Mouse (Mus musculus): ENCODE results near the gene Angptl6. TPM values are rescaled to one million over a fixed set of nuclear protein-coding genes. Genes with fewer than 3 reads are reported as not detected.
A peak's percentile ranks its signal among the peaks of the same experiment; 100 is the strongest.

Angptl6 gene
- total RNA-seq (2021), result 1 to 10 TPM; 1.7 to 1.8 TPM

DNA sequence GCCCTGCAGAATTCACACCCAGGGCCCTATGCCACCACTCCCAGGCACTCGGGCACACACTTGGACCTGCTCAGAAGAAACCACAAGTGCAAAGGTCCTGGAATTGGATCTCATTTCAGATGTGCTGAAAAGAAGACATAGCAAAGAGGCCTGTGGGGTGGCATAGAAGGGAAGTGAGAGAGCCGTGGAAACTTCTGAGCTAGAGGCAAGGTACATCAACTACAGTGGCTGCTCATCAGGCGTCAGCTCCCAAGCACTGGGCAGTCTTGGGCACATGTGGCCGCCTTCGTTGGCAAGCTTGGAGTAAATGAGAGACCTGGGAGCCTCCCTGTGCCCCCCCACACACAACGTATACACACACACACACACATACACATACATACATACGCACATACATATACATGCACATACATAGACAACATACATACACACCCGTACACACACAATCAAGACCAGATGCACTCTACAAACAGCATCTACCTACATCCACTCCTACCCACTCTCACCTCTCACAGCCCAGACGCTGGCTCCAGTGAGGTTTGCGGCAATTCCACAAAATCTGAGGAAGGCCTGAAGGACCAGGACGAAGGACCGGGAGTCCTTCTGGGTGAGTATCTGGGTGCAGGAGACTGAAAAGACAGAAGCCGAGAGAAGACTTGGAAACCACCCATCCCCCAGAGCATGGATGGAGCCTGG lies at the start of gene Angptl6:
Gene Angptl6, minus strand, starts transcription at position 631 of the 696 bp plus-strand sequence.
- no peak for DNase-seq
- intact Hi-C loops (cut with DNase I), result no loop called here

DNA sequence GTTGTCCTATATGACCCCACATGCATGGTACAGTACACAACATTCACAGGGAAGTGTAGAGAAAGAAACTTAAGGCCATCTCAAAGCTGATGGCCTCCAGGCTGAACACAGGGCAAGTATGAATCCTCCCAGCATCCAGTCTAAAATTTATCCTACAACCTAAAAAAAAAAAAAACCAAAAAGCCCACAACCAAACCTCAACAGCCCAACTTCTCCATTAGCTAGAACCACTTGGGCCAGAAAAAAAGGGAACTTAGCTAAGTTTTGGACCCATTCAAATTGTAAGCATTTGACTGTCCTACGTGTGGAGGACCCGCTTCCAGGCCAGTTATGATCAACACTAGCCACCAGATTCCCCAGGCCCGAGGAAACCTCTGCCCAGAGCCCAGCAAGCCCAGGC lies 43.7 kb upstream of the Angptl6 start:
- intact Hi-C loops (cut with DNase I), result no loop called here
- no peak for DNase-seq

DNA sequence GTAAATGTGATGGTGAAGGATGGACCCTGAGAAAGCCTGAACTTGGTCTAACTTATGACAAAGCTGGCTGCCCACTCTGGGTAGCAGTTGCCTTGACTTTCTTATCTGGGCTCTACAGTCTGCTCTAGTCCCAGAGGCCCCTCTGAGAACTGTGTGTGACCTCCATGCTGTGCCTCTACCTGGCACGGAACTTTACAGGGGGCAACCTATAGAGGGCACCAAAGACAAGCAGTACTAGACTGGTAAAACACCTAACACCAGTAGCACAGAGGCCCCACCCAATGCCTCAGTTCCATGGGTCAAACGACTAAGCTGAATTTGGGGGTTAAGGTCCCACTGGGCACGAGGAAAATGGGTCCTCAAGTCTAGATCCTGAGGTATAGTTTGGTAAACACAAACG lies 36.6 kb upstream of the Angptl6 start:
- DNase-seq, result peak; percentile 22 to 23

DNA sequence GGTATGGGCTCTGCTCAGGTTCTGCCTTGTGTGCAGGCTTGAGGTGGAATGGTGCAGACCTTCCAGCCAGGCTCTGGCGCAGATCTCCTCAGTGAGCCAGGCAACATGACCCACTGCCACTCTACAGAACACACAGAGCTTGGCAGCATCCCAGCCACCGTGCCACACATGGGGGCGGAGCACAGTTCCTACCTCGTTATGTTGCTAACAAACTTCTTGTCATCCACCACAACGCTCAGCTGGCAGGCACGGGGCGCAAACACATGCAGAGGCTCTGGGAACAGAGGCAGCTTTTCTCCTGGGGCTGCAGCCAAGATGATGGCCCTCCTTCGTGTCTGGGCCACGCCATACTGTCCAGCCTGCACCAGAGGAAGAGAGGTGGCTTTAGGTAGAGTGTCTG lies 30.4 kb upstream of the Angptl6 start:
- intact Hi-C loops (cut with DNase I), result no loop called here
- DNase-seq, result peak; percentile 52 to 53

More for the DNA sequence above, 36.6 kb upstream of the Angptl6 start:
- intact Hi-C loops (cut with DNase I), result loop anchor here (5.0 kb wide), 1 partner anchor 81 kb away; no protein-coding TSS in a partner anchor

DNA sequence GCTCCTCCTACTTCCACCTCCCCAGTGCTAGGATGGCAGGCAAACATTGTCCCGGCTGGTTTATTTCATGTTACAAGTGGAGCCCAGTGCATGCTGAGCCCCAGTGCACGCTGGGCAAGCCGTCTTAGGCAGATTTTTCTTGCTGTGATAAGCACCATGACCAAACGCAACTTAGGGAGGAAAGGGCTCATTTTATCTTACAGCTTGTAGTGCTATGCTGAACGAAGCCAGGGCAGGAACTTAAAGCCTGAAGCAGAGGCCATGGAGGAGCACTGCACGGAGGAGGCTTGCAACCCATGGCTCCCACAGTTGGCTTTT lies 22.6 kb upstream of the Angptl6 start:
- intact Hi-C loops (cut with DNase I), result no loop called here

DNA sequence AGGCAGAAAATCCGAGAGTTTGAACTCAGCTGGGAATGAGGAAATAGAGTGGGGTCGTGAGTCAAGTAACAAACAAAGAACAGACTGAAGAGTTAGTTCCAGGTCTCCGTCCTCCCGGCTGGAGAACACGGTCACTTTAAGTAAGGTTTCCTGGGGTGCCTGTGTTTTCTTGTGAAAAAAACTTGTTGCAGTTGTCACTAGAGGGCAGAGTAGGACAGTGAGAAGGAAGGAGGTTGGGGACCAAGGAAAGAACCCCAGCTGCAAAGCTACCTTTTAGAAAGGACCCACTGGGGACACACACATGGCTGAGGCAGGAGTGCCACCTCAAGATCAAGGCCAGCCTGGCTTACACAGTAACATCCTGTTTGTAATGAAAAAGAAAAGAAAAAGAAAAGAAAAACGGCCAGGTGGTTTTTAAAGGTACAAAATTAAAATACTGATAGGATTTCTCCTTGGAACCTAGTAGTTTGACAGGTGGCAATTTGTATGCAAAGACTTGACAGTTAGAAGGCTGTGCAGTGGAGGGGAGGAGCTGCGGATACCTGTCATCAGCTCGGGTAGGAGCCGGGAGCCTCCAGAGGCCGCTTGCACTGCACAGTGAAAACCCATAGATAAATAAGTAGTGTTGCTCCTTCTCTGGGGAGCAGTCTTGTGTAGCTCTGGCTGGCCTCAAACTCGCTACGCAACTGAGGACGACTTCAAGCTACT lies 22.1 kb upstream of the Angptl6 start:
- DNase-seq, result peak; percentile 58 to 73
- intact Hi-C loops (cut with DNase I), result loop anchor here (2.0 kb wide), 2 partner anchors 99 to 235 kb away; no protein-coding TSS in a partner anchor

More for the DNA sequence above, 22.6 kb upstream of the Angptl6 start:
- DNase-seq, result no peak

DNA sequence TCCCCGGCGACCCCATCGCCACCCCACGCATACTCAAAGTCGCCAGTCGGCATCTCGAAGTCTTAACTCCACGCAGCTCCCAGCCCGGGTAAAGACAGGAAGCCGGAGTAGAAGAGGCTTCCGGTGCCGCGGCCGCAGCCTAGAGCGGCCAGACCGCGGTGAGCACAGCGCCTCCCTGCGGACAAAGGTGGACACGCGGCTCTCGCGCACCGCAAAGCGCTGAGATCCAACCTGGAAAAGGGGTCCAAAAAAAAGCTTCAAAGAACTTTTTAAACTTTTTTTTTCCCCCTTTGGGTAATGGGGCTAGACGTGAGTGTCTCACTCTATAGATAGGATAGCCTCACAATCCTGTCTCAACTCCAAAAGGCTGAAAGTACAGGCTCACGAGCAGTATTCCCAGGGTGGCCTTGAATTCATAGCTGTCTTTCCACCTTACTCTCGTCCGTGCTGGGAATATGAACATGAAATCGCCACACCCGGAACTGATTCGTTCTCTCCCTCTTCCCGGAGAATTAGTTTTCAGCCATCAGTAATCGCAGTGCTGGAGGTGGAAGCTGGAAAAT lies 19.1 kb upstream of the Angptl6 start, which contains the start of gene Eif3g:
Gene Eif3g, minus strand, starts transcription at position 113 of the 563 bp plus-strand sequence.
- intact Hi-C loops (cut with DNase I), result no loop called here
- DNase-seq, result peak; percentile 88 to 91

DNA sequence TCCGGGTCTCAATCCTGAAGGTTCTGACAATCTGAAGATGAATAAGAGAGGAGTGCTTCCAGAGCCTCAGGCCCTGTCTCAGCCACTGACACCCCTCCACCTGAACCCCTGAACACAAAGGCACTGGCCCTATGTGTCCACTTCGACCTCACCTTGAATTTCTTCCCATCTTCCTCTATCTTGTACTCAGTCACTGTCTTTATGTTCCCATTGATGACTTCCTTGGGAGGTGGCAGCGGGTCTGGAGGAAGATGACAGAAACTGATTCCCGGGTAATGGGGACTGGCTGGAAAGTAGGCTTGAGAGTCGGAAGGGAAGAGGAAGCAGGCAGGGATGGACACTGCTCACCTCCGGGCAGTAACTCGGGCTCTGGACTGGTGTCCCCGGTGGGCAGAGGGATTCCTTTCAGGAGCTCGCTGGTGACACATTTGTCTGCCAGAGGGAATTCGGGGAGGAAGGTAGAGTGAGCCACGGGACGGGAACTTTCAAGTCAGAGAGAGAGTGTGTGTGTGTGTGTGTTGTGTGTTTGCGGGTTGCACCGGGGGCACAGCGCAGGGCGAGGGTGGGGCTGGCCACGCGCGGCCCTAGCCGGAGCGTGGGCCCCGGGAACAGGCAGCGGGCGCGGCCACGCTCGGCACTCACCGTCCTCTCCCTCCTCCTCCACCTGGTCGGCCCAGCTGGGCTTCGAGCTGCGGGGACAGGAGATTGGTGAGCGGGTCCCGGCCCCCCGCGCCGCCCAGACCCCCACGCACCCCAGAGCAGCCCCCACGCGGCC lies 18.4 kb upstream of the Angptl6 start:
- DNase-seq, result no peak
- intact Hi-C loops (cut with DNase I), result no loop called here

DNA sequence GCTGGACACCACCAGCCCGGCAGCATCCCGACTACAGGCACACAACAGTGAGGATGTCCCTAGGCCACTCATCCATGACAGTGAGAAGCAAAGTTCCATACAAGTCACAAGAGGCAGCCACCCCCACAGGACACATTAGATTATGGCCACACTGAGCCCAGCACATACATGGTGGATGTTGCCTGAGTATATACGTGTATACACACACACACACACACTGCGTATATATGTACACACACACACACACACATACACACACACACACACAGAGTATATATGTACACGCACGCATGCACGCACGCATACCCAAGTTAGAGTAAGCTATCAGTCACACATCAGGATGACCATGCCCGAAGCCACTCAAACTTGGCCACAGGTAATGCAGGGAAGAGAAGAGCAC lies 15.9 kb upstream of the Angptl6 start:
- intact Hi-C loops (cut with DNase I), result no loop called here
- DNase-seq, result no peak

DNA sequence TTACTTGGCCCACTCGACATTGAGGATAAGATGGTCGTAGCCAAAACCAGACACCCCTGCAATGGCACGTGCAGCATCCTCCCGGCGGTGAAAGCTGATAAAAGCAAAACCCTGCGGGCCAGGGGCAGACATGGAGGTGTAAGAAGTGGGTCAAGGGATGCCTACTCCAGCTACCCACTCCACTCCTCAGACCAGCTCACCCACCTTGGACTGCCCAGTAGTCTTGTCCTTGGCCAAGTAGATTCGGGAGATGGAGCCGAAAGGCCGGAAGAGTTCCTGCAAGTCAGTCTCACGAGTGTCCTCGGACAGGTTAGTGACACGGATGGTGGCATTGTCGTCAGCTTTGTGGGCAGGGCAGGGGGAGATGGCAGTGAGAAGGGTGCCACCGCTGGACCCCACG lies 15.1 kb upstream of the Angptl6 start:
- DNase-seq, result no peak
- intact Hi-C loops (cut with DNase I), result no loop called here

DNA sequence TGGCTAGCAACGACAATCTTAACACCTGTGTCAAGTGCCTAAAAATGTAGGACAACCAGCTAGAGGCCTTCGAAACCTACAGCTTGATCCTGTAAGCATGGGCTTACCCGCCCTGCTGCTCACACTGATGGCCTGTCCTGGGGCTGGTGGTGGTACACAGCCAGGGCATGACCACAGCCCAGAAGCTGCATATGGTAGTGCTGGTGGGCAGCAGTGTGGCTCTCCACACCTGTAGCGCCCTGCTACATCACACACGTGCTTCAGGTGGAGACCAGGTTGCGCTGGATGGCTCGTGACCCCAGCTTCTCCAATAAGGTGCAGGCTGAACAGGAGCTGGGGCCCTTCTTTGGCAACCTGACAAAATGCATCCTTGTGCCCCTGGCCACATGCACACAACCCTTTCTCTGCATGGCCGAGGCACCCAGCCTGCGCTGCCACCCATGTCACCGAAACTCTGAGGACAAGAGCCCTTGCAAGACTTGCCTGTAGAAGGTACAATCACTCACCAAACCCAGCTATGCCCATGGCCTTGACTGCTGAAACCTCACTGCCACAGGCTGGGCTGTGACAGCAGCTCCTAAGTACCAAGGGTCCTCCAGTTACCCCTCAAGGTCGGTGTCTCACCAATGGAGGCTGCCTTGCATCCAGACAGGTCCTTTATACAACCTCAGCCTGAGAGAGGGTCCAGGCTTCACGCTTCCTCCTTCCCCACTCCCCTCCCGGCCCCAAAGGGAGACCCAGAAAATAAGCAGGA lies 14.2 kb upstream of the Angptl6 start:
- intact Hi-C loops (cut with DNase I), result no loop called here

DNA sequence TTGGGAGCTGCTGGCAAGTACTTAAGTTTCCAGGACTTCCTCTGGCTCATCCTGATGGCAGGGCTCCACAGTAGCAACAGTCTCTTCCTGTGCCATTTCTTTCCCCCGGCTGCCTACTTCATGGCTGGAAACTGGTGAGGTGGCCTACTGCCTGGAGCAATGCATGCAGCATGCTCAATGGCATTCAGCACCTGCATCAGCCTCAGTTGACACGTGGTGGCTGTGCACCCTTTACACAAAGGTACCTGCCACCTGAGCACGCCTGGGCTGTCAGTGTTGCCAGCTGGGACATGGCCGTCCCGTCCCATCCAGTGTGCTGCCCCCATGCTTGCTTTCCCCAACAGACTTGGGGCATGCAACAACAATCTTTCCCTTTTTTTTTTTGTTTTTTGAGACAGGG lies 13.5 kb upstream of the Angptl6 start:
- no peak for DNase-seq
- intact Hi-C loops (cut with DNase I), result no loop called here

More for the DNA sequence above, 14.2 kb upstream of the Angptl6 start:
- DNase-seq, result no peak

DNA sequence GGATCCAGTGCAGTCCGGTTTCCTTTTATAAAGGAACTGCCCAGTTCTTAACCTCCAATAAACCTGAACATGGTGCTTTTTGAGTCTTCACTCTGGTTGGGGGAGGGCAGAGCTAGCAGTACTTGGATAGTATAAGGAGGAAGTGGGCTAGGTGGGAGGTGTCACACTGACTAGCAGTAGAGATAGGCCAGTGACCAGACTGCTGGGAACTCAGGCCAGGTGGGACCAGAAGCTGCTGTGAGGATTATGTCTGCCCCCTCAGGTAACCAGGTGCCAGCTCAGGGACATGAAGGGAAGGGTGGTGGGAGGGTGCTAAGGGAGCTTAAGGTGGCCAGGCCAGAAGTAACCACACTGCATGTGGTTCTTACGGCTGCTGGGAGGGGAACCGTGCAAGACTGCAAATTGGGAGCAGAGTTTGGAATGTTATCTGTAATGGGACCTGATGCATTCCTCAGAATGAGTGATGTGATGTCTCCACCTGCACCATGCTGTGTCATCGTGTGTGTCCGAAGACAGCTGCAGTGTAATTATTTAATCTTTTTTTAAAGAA lies 12.7 kb upstream of the Angptl6 start:
- intact Hi-C loops (cut with DNase I), result no loop called here
- no peak for DNase-seq

DNA sequence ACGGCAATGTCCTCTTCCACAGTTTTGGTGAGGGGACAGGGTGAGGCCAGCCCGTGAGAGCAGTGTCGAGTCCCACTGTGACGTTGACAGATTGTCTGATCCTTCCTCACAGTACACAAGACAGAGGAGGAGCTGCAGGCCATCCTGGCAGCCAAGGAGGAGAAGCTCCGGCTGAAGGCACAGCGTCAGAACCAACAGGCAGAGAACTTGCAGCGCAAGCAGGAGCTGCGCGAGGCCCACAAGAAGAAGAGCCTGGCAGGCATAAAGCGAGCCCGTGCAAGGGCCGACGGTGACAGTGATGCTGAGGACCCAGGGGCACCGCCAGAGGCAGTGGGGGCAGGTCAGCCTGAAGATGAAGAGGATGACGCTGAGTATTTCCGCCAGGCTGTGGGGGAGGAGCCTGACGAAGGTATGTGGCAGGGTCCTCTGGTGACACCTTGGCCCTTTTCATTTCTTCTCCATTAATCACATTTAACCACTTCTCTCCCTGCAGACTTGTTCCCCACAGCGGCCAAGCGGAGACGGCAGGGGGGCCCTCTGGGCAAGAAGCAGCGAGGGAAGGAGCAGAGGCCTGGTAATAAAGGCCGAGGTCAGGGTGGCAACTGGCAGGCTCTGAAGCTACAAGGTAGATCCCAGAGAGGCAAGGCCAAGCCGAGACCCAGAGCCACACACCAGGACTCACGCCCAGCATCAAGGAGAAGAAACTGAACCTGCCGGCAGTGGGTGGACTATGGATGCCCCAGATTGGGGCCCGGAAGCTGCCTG lies 12.0 kb upstream of the Angptl6 start:
- DNase-seq, result no peak
- intact Hi-C loops (cut with DNase I), result no loop called here

DNA sequence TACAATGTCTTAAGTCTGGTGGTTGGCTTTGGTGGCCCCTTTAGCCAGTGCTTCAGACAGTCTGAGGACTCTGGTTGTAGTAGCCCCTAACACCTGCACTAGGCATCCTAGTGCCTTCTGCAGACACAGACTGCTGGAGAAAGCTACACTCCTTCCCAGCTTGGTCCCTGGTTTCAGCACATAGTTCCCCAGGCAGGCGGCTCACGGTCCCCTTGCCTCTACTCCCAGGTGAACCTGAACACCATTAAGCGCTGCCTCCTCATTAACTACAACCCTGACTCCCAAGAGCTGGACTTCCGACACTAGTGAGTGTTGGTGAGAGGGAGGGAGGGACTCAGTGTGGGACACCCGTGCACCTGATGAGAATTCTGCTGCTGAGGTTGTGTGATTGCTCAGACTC lies 10.9 kb upstream of the Angptl6 start:
- intact Hi-C loops (cut with DNase I), result no loop called here
- DNase-seq, result no peak

DNA sequence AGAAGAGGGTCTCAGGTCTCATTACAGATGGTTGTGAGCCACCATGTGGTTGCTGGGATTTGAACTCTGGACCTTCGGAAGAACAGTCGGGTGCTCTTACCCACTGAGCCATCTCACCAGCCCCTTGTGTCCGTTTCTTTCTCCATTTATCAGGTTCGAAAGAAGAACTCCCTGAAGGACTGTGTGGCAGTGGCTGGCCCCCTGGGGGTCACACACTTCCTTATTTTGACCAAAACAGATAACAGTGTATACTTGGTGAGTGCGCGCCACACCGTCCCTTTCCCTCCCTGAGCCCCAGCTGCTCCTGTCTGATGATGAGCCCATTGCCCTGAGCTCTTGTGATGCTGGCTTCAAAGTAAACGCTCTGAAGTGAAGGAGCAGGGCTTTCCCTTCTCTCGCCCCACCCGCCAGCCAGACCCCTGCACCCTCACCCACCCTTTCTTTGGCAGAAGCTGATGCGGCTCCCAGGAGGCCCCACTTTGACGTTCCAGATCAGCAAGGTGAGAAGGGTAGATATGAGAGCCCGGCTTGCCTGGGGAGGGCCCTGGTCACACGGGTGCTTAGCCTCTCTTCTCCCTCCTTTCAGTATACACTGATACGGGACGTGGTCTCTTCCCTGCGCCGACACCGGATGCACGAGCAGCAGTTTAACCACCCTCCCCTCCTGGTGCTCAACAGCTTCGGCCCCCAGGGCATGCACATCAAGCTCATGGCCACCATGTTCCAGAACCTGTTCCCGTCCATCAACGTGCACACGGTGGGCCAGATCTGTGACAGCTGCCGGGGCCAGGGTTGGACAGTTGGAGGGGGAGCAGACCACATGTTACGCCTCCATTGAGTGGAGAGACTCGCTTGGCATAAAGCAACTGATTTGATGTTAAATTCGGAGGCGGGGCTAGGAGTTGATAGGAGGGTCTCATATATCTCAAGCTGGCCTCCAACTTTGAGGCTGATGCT lies 9.9 kb upstream of the Angptl6 start:
- DNase-seq, result no peak
- intact Hi-C loops (cut with DNase I), result no loop called here

DNA sequence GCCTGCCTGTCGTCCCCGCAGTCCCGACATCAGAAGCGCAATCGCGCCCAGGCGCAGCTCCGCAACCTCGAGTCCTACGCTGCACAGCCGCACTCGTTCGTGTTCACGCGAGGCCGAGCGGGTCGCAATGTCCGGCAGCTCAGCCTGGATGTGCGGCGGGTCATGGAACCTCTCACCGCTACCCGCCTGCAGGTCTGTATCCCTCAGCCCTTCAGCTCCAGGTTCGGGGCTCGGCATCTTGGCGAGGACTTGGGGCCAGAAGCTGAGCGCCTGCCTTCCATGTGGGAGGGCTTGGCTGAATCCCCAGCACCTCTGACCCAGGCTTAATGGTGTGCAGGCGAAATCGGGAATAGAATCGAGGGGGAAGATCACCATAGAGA lies 8.8 kb upstream of the Angptl6 start:
- intact Hi-C loops (cut with DNase I), result no loop called here
- no peak for DNase-seq

DNA sequence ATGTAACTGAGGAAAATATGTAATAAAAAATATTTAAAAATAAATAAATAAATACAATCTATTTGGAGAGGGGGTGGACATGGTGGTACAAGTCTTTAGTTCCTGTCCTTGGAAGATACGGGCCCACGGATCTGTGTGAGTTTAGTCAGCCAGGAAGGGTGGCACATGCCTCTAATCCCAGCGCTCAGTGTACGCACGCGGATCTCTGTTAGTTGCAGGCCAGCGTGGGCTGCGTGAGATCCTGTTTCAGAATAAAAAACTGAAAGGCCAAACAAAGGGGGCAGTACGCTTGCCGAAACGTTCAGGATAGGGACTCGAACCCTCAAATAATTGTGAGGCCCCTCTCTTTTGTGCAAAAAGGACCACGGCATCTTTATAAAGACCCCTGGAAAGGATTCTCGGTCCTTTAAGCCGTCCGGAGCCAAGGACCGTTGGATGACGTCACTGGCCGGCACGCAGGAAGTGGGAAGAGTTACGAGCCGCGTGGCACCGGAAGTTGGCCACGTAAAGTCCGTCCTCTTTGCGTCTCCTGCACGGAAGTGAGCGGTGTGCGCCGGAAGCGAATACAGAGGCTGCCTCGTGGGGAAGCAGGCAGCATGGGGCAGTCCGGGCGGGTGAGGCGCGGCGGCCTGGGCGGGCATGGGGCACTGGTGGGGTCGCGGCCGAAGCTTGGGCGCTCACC lies 8.3 kb upstream of the Angptl6 start, which contains the start of gene Ppan:
Gene Ppan, plus strand, starts transcription at position 472 of the 682 bp plus-strand sequence.
- intact Hi-C loops (cut with DNase I), result no loop called here

More for the DNA sequence above, 8.3 kb upstream of the Angptl6 start, which contains the start of gene Ppan:
- peak; percentile 97 for DNase-seq
